Mouse (Mus musculus) A20 (cell line): Measurements from ENCODE around the gene Zfhx3.

ENCODE experiments used
- DNase-seq: peaks from one replicate; pipeline ENCODE4 v3.0.0-alpha.2; 2011; ENCODE audit warnings: low read depth, low spot score

Gene Zfhx3

DNA sequence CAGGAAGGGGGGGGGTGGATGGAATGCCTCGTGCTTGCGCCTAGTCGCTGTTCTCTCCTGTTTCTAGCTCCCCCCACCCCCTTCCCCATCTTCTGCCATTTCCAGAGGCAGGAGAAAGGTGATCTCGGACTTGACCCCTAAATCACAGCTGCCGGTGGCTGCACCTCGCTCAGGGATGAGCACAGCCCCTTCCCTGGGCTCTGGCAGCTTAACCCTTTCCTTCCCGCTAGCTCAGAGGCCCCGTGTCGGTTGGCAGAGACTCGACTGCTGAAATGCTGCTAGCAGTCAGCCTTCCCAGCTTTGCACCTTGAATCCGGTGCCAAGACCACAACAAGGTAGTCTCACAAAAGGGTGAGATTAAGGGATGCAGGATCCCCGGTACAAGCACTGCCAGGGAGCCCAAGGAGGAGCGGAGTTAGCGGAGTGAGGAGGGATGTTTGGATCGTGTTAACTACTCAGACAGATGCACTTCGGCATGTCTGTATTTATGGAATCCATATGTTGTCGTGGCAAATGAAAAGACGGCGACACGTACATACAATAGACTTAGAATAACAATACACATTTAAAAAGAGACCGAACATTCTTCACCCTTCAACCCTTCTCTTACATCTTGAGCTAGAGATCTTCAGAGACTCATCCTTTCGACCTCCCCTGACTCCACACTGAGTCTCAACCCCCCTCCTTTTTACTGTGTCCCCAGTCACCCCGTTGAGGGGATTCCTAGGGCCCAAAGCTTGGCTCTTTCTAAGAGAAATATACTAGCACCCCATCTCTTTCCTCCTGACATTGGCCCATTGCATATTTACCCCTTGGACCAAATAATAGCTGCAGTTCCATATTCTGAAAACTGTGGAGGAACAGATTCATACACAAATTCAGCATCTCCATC is 757.3 kb downstream of the Zfhx3 start:
- DNase-seq: no peak

DNA sequence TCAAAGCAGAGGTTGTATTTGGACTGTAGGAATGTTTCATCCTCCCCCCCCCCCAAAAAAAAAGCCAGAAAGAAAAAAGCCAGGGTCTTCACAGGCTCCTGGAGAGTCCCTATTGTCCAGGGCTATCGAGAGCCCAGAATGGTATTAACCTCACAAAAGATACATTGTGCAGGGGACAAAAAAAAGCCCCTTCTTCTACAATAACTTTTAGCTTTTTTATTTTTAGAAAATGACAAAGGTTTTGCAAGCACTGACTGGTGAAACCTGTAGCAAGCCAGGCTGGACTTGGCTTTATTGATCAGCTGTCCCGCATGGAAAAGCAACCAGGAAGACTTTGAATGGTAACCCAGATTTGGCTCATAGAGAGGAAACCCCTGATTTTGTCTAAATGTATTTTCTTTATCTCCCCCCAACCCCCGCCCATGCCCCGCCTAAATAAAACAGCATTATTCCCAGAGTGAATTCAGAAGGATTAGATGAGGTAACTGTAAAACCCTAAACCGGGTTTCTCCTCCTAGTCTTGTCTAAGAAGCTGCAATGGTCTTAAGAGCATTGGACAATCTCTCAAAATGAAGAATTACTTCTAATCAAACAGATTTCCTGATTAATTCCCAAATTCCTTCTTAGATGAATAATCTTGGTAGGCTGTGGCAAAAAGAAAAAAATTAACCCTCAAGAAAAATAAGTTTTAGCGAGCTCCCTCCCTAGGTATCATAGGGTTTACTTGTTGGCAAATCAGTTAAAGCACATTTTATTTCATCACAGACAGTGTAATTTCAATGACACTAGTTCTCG is 759.1 kb downstream of the Zfhx3 start:
- no peak for DNase-seq

DNA sequence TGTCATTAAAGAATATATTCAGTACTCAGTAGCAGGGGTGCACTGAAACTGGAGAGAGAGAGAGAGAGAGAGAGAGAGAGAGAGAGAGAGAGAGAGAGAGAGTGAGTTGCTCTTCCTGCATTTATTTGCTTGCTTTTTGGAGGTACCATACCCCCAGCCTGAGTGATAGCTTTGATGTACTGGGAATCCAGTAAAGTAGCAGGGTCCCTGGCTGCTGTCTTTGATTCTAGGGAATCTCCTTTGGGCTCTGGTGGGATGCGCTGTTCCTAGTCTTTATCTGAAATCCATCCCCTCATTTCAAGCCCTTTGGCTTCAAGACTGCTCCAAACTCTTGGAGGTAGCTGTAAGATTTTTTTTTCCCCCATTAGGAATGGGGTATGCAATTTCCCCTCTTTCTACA is 759.8 kb downstream of the Zfhx3 start:
- DNase-seq: no peak

DNA sequence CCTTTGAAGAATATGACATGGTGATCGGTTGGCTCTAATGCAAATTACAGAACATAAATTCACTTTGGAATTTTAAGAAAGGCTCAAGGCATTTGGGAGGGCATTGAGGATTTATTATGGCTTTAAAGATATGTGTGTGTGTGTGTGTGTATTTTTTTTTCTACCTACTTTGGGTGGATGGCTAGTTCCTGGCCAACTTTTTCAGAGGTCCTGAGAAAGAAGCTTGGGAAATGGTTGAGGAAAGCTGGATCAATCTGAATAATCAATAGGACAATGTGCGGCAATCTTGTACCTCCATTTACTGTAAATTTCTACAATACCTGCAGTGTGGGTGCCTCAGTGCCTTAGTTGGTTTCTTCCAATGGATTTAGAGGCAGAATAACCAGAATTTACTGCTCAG is 763.3 kb downstream of the Zfhx3 start:
- no peak for DNase-seq

DNA sequence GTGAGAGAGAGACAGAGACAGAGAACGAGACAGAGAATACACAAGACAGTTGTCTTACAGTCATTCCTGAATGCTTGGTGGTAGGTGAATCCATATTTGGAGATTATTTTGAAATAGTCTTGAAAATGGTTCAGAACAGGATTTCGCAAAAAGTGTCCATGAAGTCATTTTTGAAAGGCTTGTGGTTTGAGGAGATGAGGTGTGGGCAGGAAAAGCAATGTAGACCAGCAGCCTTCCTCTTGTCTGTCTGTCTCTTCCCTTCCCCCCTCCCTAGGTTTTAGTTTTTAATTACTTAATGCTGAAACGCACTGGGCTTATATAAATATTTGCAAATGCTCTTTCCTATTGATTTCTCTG is 764.0 kb downstream of the Zfhx3 start:
- no peak for DNase-seq

GRCm38 (mm10) chr8:108706848-108707541 is 764.6 kb downstream of the Zfhx3 start:
- DNase-seq: no peak

GRCm38 (mm10) chr8:108707576-108708281 is 765.3 kb downstream of the Zfhx3 start:
- no peak for DNase-seq

- DNase-seq: no peak
These were observed 766.5 kb downstream of the Zfhx3 start for GRCm38 (mm10) chr8:108708833-108709387.

DNA sequence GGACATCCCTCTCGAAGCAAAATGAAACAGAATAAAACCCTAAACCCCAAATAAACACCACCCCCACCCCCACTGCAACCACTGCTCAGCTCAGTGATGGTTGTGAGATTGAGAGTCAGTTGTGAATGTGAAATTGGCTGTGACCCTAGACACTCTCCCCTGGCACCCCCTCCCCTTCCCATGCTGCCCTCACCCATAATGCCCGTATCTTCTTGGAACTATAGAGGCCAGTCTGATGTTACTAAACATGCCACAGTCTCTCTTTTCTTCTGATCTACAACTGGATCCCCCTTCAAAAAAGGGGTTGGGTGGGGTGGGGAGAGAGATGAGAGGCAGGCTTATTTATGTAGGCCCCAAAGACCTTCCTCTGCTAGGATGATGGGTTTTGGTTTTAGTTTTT is 767.0 kb downstream of the Zfhx3 start:
- no peak for DNase-seq

DNA sequence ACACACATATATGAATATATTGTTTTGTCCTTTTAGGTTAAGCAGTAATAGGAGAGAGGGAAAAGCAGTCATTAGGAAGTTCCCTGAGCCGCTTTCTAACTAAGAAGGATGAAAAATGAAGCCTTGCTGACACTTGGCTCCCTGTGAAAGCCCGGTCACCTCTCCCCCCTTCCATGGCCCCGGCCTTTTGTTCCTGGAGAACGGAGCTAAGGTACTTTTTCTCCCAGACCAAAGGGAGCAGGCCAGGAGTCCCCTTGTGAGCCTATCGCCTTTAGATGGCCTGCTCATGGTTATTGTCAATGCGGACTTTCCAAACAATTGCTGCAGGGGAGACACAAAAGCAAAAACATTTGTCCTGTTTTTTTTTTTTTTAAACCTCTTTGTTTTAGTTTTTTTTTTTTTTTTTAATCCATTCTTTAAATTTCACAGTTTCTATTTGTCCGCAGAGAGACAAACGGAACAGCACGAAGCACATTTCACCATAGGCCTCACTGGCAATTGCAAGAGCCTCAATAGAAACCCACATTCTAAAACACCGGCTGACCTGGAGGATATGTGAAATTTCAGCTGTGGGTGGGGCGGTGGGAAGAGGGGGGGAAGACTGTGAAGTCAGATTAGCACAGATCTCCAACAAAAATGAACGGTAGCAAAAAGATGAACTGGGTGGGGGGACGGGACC is 767.6 kb downstream of the Zfhx3 start:
- no peak for DNase-seq

DNA sequence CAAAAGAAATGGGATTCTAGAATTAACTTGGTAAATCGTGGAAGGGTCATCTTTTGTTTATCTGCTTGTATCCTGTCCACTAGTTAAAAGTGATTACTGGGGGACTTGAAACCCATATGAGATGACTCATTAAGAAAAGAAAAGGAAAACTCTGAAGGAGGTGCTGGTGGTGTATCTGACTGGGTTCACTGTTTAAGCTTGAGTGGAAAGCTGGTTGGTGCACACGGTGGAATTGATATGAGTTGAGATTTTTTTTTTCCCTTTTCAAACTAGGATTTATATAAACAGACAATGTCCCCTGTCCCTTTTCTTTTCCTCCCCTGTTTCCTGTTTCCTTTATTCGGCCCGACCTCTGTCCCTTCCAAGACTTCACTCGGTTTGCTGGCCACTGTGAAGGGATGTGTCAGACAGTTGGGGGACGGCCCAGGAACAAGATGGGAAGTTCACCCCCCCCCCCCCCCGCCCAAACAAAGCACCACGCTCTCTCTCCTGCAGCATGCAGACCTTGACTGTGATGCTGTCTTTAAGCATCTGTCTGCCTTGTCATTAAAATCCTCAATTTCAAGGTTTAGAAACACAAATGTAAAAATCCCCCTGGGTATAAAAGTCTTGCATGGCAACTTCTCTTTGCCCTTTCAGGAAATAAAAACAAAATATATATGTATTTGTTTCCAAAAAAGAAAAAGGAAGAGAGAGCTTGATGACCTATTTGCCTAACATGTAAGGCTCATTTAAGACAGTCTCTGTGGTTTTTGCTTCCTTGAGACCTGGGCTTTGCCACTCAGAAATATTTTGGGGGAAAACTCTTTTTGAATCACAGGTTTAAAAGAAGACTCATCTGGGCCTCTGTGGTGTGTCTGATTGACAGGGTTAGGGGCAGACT is 768.4 kb downstream of the Zfhx3 start:
- no peak for DNase-seq

GRCm38 (mm10) chr8:108711490-108711793 is 769.0 kb downstream of the Zfhx3 start:
- no peak for DNase-seq

- DNase-seq: no peak
These were observed 769.6 kb downstream of the Zfhx3 start for GRCm38 (mm10) chr8:108712001-108712411.

GRCm38 (mm10) chr8:108712607-108713006 is 770.2 kb downstream of the Zfhx3 start:
- DNase-seq: no peak

GRCm38 (mm10) chr8:108713346-108714142 is 771.1 kb downstream of the Zfhx3 start:
- no peak for DNase-seq

- no peak for DNase-seq
These were observed 771.7 kb downstream of the Zfhx3 start for GRCm38 (mm10) chr8:108714143-108714635.

DNA sequence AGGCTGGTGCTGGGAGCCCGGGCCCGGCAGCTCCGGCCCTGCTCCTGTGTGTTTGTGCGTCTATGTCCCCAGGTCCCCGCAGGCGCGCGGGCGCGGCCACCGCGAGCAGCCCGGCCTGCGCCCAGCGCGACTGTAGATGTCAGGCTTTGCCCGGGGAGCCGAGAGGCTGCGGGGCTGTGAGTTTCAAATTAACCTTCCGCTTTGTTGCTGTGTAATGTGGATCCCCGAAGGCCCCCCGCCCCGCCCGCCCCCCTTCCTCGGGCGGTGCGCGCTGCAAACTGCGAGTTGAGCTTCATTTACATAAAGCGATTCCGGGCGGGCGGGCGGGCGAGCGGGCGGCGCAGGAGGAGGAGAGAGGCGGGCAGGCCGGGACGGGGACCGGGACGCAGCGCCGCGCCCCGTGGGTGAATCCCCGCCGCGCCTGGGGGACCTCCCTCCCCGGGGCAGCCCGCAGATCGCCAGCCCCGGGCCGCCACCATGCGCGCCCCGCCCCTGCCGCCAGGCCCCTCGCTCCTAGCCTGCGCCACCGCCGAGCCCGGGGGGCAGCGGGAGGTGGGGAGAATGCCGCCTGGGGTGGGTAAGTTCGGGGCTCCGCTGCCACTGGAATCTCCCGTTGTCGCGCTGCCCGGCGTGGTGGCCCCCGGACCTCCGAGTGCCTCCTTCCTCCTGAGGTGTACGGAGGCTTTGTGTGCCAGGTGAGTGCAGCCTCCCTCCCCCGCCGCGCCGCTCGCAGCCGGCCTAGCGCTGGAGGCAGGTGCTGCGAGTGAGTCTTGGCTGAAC is 772.4 kb downstream of the Zfhx3 start:
- DNase-seq: no peak

DNA sequence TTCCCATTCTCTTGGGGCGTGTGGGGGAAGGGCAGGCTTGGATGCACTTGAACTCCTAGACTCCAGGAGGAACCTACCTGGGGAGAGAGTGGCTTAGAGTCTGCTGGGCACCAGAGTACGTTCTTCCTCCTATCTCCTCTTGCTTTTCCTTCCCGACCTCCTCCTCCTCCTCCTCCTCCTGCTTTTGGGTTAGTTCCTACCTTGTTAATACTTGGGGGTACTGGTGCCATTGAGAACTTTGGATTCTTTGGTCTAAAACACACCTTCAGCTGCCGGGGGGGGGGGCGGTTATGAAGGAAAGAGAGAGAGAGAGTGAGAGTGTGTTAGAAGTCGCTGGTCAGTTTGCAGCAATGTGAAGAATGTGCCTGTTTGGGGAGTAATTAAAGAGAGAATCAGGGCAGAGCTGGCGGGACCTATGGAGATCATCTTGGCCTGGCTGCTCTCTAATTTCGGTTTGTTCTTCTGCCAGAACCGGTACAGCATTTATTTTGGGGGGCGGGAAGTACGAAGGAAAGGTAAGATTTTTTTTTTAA is 773.0 kb downstream of the Zfhx3 start:
- DNase-seq: no peak
